Mouse (Mus musculus) kidney, embryonic 14.5 days (tissue): ENCODE results near the gene Eif2ak2. TPM values are rescaled to one million over a fixed set of nuclear protein-coding genes. Genes with fewer than 3 reads are reported as not detected.

ENCODE experiments used
- ATAC-seq: fragments of 200-750 bp; cut with Nextera tagmentation; 2 replicates; pipeline ENCODE4 v1.8.0; 2017; ENCODE audit warnings: moderate number of reproducible peaks, mild to moderate bottlenecking, moderate TSS enrichment, moderate library complexity; ENCODE audit not compliant: low FRiP score, low TSS enrichment
- H3K27ac ChIP-seq: fragments of 300-500 bp; sonication (generic); 2 replicates; pipeline ENCODE4 v1.5.1; 2014; ENCODE audit warnings: low read depth, mild to moderate bottlenecking, low read length, moderate library complexity, mixed read lengths
- H3K27me3 ChIP-seq: fragments of 300-500 bp; sonication (generic); 2 replicates; pipeline ENCODE4 v1.6.1; 2014; ENCODE audit warnings: mild to moderate bottlenecking, low read length; ENCODE audit not compliant: control insufficient read depth, insufficient read depth
- H3K36me3 ChIP-seq: fragments of 300-500 bp; sonication (generic); 2 replicates; pipeline ENCODE4 v1.6.1; 2014; ENCODE audit warnings: low read length, mixed read lengths; ENCODE audit not compliant: control insufficient read depth, insufficient read depth
- H3K4me1 ChIP-seq: fragments of 300-500 bp; sonication (generic); 2 replicates; pipeline ENCODE4 v1.6.1; 2014; ENCODE audit warnings: low read length, mixed read lengths; ENCODE audit not compliant: control insufficient read depth, insufficient read depth
- H3K4me2 ChIP-seq: fragments of 300-500 bp; sonication (generic); replicated peaks from 2 replicates; pipeline ENCODE4 v1.6.1; 2014; ENCODE audit warnings: low read depth, mild to moderate bottlenecking, low read length
- H3K4me3 ChIP-seq: fragments of 300-500 bp; sonication (generic); 2 replicates; pipeline ENCODE4 v1.5.1; 2014; ENCODE audit warnings: mild to moderate bottlenecking, low read length
- H3K9ac ChIP-seq: fragments of 300-500 bp; sonication (generic); 2 replicates; pipeline ENCODE4 v1.6.1; 2014; ENCODE audit warnings: low read depth, mild to moderate bottlenecking, low read length, moderate library complexity
- H3K9me3 ChIP-seq: fragments of 300-500 bp; sonication (generic); 2 replicates; pipeline ENCODE4 v1.6.1; 2016; ENCODE audit warnings: low read length; ENCODE audit not compliant: control insufficient read depth
- WGBS: fragments of 180-500 bp; shearing (Covaris S2); extraction: QIAGEN DNeasy Blood & Tissue Kit; methylation state at CpG from one replicate; pipeline ENCODE4 v1.1.7; 2014; 5-methylcytosine and 5-hydroxymethylcytosine counted together
- polyA plus RNA-seq: library from polyadenylated mRNA; unstranded; fragments of >200 nt; fragmentation: Nextera tagmentation; extraction: Ambion mirVana; gene quantifications from 2 replicates; pipeline ENCODE4 v1.2.1, GENCODE M21; 2014

The Eif2ak2 gene
- polyA plus RNA-seq, 1 experiment from 2014 or later, result 14.6 TPM

- H3K27ac ChIP-seq, result no peak overlapping the region
- H3K36me3 ChIP-seq, result no peaks in the 10 kb centered on the region
- H3K9me3 ChIP-seq, result no peaks in the 10 kb centered on the region
- 65% methylated on average over 2 of the region's 2 CpGs for WGBS
- H3K4me3 ChIP-seq, result no peak overlapping the region
- no peak for ATAC-seq
- no peak overlapping the region for H3K4me2 ChIP-seq
- no peak overlapping the region for H3K9ac ChIP-seq
- no peaks in the 10 kb centered on the region for H3K4me1 ChIP-seq
- no peaks in the 10 kb centered on the region for H3K27me3 ChIP-seq
Measured at GRCm38 (mm10) chr17:78903158-78903557, 20.8 kb upstream of the Eif2ak2 start.

- Histone ChIP-seq H3K9me3 (no peaks in the 10 kb centered on the region), H3K4me1 (no peaks in the 10 kb centered on the region), H3K27me3 (no peaks in the 10 kb centered on the region), H3K27ac (no peak overlapping the region), H3K4me3 (no peak overlapping the region), H3K9ac (no peak overlapping the region; the same call in 1 of the 2 replicates), H3K36me3 (no peaks in the 10 kb centered on the region), H3K4me2 (peak overlapping the region; percentile 9; the same call in 1 of the 2 replicates)
- no peak for ATAC-seq
- WGBS, result 25% methylated on average over 8 of the region's 8 CpGs
Measured at GRCm38 (mm10) chr17:78895394-78895793, 13.0 kb upstream of the Eif2ak2 start.

- Histone ChIP-seq H3K9ac (no peak overlapping the region), H3K27me3 (no peaks in the 10 kb centered on the region), H3K4me1 (no peaks in the 10 kb centered on the region), H3K4me3 (no peak overlapping the region), H3K4me2 (no peak overlapping the region), H3K27ac (no peak overlapping the region), H3K9me3 (no peaks in the 10 kb centered on the region), H3K36me3 (no peaks in the 10 kb centered on the region)
- ATAC-seq, result no peak
- 88% methylated on average over 7 of the region's 7 CpGs for WGBS
Measured at GRCm38 (mm10) chr17:78894991-78895390, 12.6 kb upstream of the Eif2ak2 start.

GRCm38 (mm10) chr17:78891020-78891419 is 8.6 kb upstream of the Eif2ak2 start:
- no peak overlapping the region for H3K4me2 ChIP-seq
- no peak overlapping the region for H3K4me3 ChIP-seq
- no peak overlapping the region for H3K27ac ChIP-seq
- no peak for ATAC-seq
- no peaks in the 10 kb centered on the region for H3K9me3 ChIP-seq
- H3K9ac ChIP-seq, result no peak overlapping the region
- H3K36me3 ChIP-seq, result no peaks in the 10 kb centered on the region
- 79% methylated on average over 9 of the region's 9 CpGs for WGBS
- H3K27me3 ChIP-seq, result no peaks in the 10 kb centered on the region
- H3K4me1 ChIP-seq, result no peaks in the 10 kb centered on the region

GRCm38 (mm10) chr17:78889184-78889583 is 6.8 kb upstream of the Eif2ak2 start:
- no peaks in the 10 kb centered on the region for H3K27me3 ChIP-seq
- no peaks in the 10 kb centered on the region for H3K36me3 ChIP-seq
- no peaks in the 10 kb centered on the region for H3K9me3 ChIP-seq
- no peak overlapping the region for H3K4me3 ChIP-seq
- H3K9ac ChIP-seq, result no peak overlapping the region
- WGBS, result 53% methylated on average over 3 of the region's 3 CpGs
- H3K4me1 ChIP-seq, result no peaks in the 10 kb centered on the region
- no peak overlapping the region for H3K27ac ChIP-seq
- no peak overlapping the region for H3K4me2 ChIP-seq
- no peak for ATAC-seq

GRCm38 (mm10) chr17:78888554-78888953 is 6.2 kb upstream of the Eif2ak2 start:
- no peaks in the 10 kb centered on the region for H3K36me3 ChIP-seq
- WGBS, result 85% methylated on average over 4 of the region's 4 CpGs
- no peak overlapping the region for H3K4me2 ChIP-seq
- no peak for ATAC-seq
- no peak overlapping the region for H3K27ac ChIP-seq
- H3K4me1 ChIP-seq, result no peaks in the 10 kb centered on the region
- H3K27me3 ChIP-seq, result no peaks in the 10 kb centered on the region
- H3K9me3 ChIP-seq, result no peaks in the 10 kb centered on the region
- no peak overlapping the region for H3K9ac ChIP-seq
- no peak overlapping the region for H3K4me3 ChIP-seq

GRCm38 (mm10) chr17:78885286-78886065 is 3.1 kb upstream of the Eif2ak2 start:
- Histone ChIP-seq H3K36me3 (no peaks in the 10 kb centered on the region), H3K9me3 (no peaks in the 10 kb centered on the region), H3K4me2 (no peak overlapping the region), H3K27ac (no peak overlapping the region), H3K4me1 (peaks cover 8% of the 10 kb centered on the region; the same call in 1 of the 2 replicates), H3K9ac (no peak overlapping the region), H3K27me3 (no peaks in the 10 kb centered on the region), H3K4me3 (no peak overlapping the region)
- ATAC-seq, result no peak
- 77% methylated on average over 5 of the region's 5 CpGs for WGBS

- H3K36me3 ChIP-seq, result no peaks in the 10 kb centered on the region
- H3K27me3 ChIP-seq, result no peaks in the 10 kb centered on the region
- H3K27ac ChIP-seq, result no peak overlapping the region
- H3K9ac ChIP-seq, result no peak overlapping the region
- H3K4me2 ChIP-seq, result no peak overlapping the region
- no peak overlapping the region for H3K4me3 ChIP-seq
- no peaks in the 10 kb centered on the region for H3K9me3 ChIP-seq
- no peak for ATAC-seq
- H3K4me1 ChIP-seq, result peaks cover 8% of the 10 kb centered on the region; the same call in 1 of the 2 replicates
- WGBS, result 90% methylated on average over 4 of the region's 4 CpGs
Measured at GRCm38 (mm10) chr17:78883291-78883690, 918 bp upstream of the Eif2ak2 start.

- WGBS, result 13% methylated on average over 5 of the region's 7 CpGs
- peak overlapping the region; percentile 69; the same call in 1 of the 2 replicates for H3K27ac ChIP-seq
Measured at GRCm38 (mm10) chr17:78881878-78882304, 482 bp downstream of the Eif2ak2 start.

More at GRCm38 (mm10) chr17:78881878-78882304, 482 bp downstream of the Eif2ak2 start:
- H3K9ac ChIP-seq, result peak overlapping the region; percentile 78
- peak overlapping the region; percentile 60 for H3K4me2 ChIP-seq
- H3K4me3 ChIP-seq, result peak overlapping the region; percentile 66
- H3K36me3 ChIP-seq, result peaks cover 9% of the 10 kb centered on the region; the same call in 1 of the 2 replicates
- peak; percentile 50 for ATAC-seq
- H3K4me1 ChIP-seq, result peaks cover 8% of the 10 kb centered on the region; the same call in 1 of the 2 replicates
- H3K9me3 ChIP-seq, result no peaks in the 10 kb centered on the region
- no peaks in the 10 kb centered on the region for H3K27me3 ChIP-seq
